Mouse (Mus musculus): ENCODE data around the gene Cln5. TPM values are rescaled to one million over a fixed set of nuclear protein-coding genes. Genes with fewer than 3 reads are reported as not detected.
A peak's percentile ranks its signal among the peaks of the same experiment; 100 is the strongest.

Gene Cln5
- polyA plus RNA-seq, 1 experiment from 2014 or later, result 33.2 TPM

DNA sequence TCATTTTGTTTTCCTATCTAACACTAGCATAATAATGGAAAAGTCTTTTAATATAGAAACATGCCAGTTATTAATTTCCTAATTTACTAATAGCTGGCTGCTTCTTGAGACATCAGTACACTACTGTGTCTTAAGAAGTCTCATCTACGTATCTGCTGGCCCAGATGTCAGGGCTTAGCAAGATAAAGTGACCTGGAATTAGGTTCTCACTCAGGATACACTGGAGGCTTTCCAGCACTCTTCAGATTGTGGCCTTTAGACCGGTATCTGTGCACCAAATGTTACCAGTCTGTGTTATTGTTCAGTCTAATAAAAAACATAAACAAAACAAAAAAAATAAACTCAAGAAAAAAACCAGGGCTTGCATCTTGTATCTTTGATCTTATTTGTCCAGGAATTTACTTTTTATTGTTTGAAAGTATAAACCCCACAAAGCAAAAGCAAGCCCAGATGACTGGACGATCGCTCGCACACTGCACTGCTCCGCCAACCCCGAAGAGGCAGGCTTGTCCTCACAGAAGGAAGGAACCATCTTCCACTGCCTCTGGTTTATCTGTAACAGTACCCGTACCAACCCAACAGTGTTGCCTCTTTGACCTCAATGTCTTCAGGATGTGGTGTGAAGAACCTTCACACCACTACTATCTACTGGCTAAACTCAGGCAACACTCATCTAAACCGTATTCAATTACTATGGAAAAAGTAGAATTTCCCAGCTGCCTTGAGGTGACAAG lies 7.4 kb downstream of the Cln5 start:
- in situ Hi-C loops (cut with MboI; ENCODE audit: low pct_unique_long_range_greater_than_20kb), result loop anchor here (25.0 kb wide), 1 partner anchor 435 kb away; the partner anchor contains the start of gene Scel
- ChIA-PET CTCF (no interaction called here), POLR2A (no interaction called here)
- ATAC-seq, result no peak
- no peak for DNase-seq (ENCODE audit: low read depth, low spot score)
- TF ChIP-seq CTCF (IDR thresholded peaks at IDR 0.05), result no peak
- H3K27me3 ChIP-seq, result peaks cover 9% of the 10 kb centered on the region

DNA sequence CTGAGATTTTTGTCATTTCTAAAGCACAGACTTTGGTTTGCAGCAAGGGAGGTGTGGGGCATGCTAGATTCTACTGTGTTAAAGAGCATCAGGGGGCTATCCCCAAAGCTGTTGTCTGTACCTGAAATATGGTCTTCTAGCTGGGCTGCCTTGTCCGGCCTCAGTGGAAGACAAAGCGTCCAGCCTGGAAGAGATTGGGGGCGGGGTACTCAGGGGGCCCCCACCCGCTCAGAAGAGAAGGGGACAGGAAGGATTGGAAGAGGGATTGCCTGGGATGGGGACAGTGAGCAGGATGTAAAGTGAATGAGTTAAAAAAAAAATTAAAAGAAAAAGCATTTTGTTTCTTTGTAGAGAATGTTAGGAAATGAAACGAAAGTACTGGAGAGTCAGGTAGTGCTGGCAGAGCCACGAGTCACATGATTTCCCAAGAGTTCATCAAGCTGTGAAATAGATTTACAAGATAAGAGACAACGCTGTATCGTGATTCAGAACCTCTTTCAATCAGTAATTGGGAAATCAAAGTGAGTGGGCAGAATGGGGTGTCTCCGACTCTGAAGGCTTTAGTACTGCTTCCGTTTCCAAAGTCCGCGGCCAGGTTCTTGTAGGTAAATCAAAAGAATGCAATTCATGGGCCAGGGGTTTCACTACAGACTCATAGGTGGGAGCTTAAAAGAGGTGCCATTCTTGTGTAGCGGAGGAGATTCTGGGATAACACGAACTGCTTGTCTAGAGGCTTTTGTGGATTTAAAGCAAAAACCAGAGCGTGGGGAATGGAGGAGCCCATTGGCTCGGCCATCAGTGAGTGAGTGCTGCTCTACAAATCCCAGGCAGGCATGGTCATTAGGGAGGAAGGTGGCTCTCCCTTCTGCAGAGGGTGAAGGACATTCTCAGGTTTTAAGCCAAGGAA lies 8.2 kb downstream of the Cln5 start:
- ChIA-PET CTCF (interaction anchor here (1.5 to 3.0 kb wide), 3 partner anchors 9 to 15 kb away, joined by 3 to 13 read pairs (median 3); partner anchors contain the start of gene Cln5), POLR2A (no interaction called here)
- in situ Hi-C loops (cut with MboI; ENCODE audit: low pct_unique_long_range_greater_than_20kb), result loop anchor here (25.0 kb wide), 1 partner anchor 434 kb away; the partner anchor contains the start of gene Scel
- ATAC-seq (no peak), DNase-seq (ENCODE audit: low read depth, low spot score) (no peak)
- H3K27me3 ChIP-seq, result peaks cover 17% of the 10 kb centered on the region
- no peak for TF ChIP-seq CTCF (IDR thresholded peaks at IDR 0.05)

DNA sequence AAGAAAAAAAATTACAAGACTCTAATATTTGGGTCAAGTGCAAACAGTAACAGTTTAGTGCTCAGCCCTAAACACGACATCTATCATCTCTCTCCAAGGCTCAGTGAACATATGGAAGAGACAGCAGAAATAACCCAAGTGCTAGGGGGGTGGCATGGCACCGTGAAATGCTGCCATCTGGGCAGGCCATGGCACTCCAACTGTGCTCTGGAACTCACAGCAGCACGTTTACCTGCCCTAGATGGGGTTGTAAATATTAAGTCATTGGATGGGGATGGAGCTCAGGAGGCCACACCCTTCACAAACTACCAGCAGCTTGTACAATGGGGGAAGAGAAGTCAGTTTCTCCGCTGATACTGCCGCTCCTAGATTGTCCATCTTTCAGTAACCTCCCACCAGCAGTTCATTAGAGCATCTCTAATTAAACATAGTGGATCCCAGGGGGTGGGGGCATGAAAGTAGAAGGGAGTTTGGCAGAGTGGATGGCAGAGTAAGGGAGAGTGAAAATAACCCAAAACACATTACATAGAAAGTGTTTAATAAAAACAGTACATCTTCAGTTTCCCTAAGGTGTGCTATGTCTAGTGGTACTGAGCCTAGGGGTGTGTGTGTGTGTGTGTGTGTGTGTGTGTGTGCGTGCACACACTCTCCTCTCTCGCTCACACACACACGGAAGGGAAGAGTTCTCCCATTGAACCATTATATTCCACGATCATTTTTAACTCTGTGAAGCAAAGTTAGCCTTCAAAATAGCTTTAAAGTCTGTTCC lies 9.4 kb downstream of the Cln5 start:
- no peak for TF ChIP-seq CTCF (IDR thresholded peaks at IDR 0.05)
- ATAC-seq (no peak), DNase-seq (ENCODE audit: low read depth, low spot score) (no peak)
- in situ Hi-C loops (cut with MboI; ENCODE audit: low pct_unique_long_range_greater_than_20kb), result loop anchor here (25.0 kb wide), 1 partner anchor 433 kb away; the partner anchor contains the start of gene Scel
- H3K27me3 ChIP-seq, result peaks cover 17% of the 10 kb centered on the region
- ChIA-PET POLR2A (no interaction called here), CTCF (interaction anchor here (1.5 to 3.0 kb wide), 3 partner anchors 9 to 14 kb away, joined by 3 to 13 read pairs (median 3); partner anchors contain the start of gene Cln5)

DNA sequence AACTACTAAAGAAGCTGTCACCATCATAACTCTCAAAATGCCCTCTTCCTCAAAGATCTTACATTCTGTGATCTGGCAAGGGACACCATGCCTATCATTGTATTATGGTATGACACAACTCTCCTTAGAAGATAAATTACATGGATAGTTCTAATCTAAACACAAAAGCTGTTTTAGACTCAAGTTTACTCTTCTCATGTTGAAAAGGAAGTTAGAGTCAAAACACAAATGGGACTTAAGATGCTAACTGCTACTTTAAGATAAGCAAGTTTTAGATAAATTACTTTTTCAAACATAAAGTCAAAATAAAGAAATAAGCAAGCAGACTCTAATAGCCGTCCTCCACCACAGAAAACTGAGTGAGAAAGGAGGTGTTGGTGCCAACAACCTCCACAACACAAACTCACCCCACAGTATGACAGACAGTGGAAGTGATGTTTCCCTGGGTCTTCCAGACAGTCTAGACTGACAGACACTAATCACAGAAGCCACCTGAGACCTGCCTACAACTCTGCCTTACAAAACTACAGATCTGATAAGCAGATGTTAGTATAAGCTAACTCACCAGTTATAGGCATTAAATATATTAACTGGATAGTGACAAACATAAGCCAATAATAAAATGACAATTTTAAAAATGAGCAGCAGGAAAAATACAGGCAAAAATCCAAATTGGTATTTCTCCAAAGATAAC lies 16.0 kb downstream of the Cln5 start:
- H3K27me3 ChIP-seq, result peaks cover 17% of the 10 kb centered on the region
- TF ChIP-seq CTCF (IDR thresholded peaks at IDR 0.05), result no peak
- CTCF ChIA-PET, result interaction anchor here (1.2 kb wide), 1 partner anchor 21 kb away, joined by 5 read pairs; no protein-coding TSS in a partner anchor
- in situ Hi-C loops (cut with MboI; ENCODE audit: low pct_unique_long_range_greater_than_20kb), result loop anchor here (25.0 kb wide), 1 partner anchor 426 kb away; the partner anchor contains the start of gene Scel
- ATAC-seq (no peak), DNase-seq (ENCODE audit: low read depth, low spot score) (no peak)
- POLR2A ChIA-PET, result no interaction called here

DNA sequence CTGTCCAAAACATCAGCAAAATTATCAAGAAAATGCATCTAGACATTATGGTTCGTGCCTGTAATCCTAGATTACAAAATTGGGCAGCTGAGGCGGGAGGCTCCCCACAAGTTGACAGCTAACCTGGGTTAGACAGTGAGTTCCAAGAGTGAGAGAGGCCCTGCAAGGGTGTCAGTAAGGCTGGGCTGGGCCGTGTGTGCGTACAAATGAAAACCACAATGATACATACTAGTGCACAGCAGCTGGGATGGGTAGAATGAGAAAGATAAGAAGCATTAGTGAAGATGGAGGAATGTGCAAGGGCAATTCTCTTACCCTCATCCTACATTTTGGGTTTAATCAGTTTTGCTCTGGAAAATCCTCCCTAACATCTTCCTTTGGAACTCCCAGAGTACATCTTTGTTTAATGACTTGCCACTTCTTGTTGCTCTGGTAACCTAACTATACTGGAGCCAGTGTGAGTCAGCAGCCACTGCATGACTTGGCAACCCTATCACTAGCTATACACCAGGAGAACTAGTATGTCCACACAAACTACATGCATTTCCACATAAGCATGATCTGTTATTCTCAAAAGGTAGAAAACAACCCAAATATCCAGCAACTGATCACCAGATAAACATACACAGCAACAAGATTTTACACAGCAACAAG lies 16.8 kb downstream of the Cln5 start:
- peaks cover 14% of the 10 kb centered on the region for H3K27me3 ChIP-seq
- POLR2A ChIA-PET, result no interaction called here
- DNase-seq (ENCODE audit: low read depth, low spot score) (no peak), ATAC-seq (no peak)
- CTCF ChIA-PET, result no interaction called here
- no peak for TF ChIP-seq CTCF (IDR thresholded peaks at IDR 0.05)
- in situ Hi-C loops (cut with MboI; ENCODE audit: low pct_unique_long_range_greater_than_20kb), result loop anchor here (25.0 kb wide), 1 partner anchor 426 kb away; the partner anchor contains the start of gene Scel

DNA sequence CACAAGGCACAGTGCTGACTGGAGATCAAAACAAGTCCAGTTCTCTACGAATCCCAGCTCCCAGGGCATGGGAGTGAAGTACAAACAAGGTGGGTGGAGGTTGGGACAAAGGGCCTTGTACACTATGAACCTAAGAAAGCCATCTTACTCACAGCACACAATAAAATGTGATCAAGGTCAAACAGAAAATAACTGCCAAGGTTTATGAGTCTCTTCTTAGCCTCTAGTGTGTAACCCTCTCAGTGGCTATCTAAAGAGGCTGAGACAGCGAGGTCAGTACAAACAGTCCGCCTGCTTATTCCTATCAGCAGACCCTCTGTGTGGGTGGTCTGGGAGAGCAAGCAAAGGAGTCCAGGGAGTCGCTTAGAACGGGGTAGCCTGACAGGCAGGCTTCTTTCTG lies 17.8 kb downstream of the Cln5 start:
- in situ Hi-C loops (cut with MboI; ENCODE audit: low pct_unique_long_range_greater_than_20kb), result loop anchor here (25.0 kb wide), 1 partner anchor 424 kb away; the partner anchor contains the start of gene Scel
- ChIA-PET CTCF (no interaction called here), POLR2A (no interaction called here)
- H3K27me3 ChIP-seq, result peaks cover 3% of the 10 kb centered on the region
- no peak for ATAC-seq
- no peak for TF ChIP-seq CTCF (IDR thresholded peaks at IDR 0.05)
- DNase-seq (ENCODE audit: low read depth, low spot score), result no peak

DNA sequence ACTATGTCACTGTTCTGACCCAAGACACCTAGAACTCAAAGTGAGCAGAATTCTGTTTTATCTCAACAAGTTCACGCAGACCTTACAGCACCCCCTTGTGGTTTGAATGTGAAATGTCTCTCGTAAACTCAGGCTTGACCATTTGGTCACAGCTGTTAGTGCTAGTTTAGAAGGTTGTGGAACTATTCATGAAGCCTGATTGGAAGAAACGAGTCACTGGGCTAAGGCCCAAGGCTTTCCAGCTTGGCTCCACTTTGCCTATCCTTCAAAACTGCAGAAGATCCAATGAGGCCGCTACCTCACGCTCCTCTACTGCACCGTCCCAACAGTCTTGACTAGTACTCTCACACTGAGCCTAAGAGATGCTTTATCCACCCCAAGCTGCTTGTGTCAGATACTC lies 18.6 kb downstream of the Cln5 start:
- no peak for ATAC-seq
- in situ Hi-C loops (cut with MboI; ENCODE audit: low pct_unique_long_range_greater_than_20kb), result loop anchor here (25.0 kb wide), 1 partner anchor 424 kb away; the partner anchor contains the start of gene Scel
- no peaks in the 10 kb centered on the region for H3K27me3 ChIP-seq
- CTCF ChIA-PET, result interaction anchor here (0.9 to 1.6 kb wide), 3 partner anchors 9 to 14 kb away, joined by 3 to 13 read pairs (median 7); no protein-coding TSS in a partner anchor
- TF ChIP-seq CTCF (IDR thresholded peaks at IDR 0.05), result peak; percentile 78
- POLR2A ChIA-PET, result no interaction called here
- no peak for DNase-seq (ENCODE audit: low read depth, low spot score)

DNA sequence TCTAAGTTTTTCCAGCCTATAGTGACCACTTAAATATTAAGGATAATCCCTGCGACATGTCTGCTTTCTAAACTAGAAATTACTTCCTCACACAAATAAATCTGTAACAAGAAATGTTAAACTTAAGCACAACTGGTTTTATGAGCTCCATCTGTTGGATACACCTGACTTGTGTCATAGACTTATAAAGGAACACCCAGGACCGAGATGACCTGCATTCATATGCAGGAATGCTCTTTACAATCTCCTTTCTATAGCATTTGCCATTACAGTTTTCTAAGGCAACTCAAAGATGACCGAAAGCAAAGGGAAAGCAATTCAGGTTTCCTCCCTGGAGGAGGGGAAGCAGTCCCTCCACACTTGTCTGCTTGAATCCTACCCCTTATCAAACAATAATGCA lies 23.2 kb downstream of the Cln5 start:
- in situ Hi-C loops (cut with MboI; ENCODE audit: low pct_unique_long_range_greater_than_20kb), result loop anchor here (25.0 kb wide), 1 partner anchor 419 kb away; the partner anchor contains the start of gene Scel
- POLR2A ChIA-PET, result no interaction called here

DNA sequence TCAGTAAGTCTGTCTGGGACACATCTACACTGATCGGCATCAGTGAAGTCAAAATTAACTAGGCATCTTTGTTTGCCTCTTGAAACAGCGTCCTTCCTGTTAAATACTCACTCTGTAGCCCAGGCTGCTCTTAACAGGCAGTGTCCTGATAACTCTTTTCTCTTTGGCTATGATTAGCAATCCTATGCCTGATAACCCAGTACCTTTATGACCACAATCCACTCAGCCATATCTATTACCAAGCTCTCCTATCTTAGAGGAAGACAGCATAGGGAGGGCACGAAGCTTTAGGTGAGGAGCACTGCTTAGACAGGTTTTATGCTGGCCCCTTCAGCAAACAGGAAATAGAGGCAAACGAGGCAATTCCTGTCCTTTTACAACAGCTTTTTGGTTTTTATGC lies 23.7 kb downstream of the Cln5 start:
- DNase-seq (ENCODE audit: low read depth, low spot score) (no peak), ATAC-seq (no peak)
- no peak for TF ChIP-seq CTCF (IDR thresholded peaks at IDR 0.05)
- no peaks in the 10 kb centered on the region for H3K27me3 ChIP-seq
- in situ Hi-C loops (cut with MboI; ENCODE audit: low pct_unique_long_range_greater_than_20kb), result loop anchor here (25.0 kb wide), 1 partner anchor 419 kb away; the partner anchor contains the start of gene Scel
- CTCF ChIA-PET, result interaction anchor here (0.7 to 1.6 kb wide), 6 partner anchors 9 to 39 kb away, joined by 3 to 5 read pairs (median 3); partner anchors contain the start of gene Cln5
- POLR2A ChIA-PET, result no interaction called here

More for the DNA sequence above, 23.2 kb downstream of the Cln5 start:
- CTCF ChIA-PET, result interaction anchor here (0.7 to 1.5 kb wide), 4 partner anchors 9 to 39 kb away, joined by 3 to 5 read pairs (median 4); no protein-coding TSS in a partner anchor
- H3K27me3 ChIP-seq, result no peaks in the 10 kb centered on the region
- DNase-seq (ENCODE audit: low read depth, low spot score) (no peak), ATAC-seq (no peak)
- TF ChIP-seq CTCF (IDR thresholded peaks at IDR 0.05), result no peak
